Mouse (Mus musculus): ENCODE data around the gene Tsen54.

DNA sequence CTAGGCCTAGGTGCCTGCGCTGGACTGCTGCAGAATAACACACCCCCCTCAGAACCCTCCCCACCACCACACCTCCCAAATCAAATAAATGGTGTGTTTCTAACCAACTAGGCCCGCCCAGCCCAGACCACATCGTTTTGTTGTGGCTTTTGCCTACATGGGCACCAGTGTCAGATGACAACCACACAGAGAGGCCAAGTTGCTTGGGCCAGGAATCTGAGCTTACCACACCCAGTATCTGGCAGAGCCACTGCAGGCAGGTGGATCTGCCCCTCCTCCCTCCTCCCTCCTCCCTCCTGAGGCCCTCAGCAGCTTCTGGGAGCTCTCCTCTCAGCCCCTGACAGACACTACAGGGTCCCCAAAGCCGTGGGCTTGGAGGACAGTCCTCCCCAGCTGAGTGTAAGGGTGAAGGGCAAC is 24.4 kb downstream of the Tsen54 start:
- TF ChIP-seq POLR2A (IDR thresholded peaks at IDR 0.05; ENCODE audit: low read depth, low read length), result no peak
- TF ChIP-seq CTCF (IDR thresholded peaks at IDR 0.05; ENCODE audit: borderline replicate concordance, insufficient read depth, low read length), result no peak

All from embryonic fibroblast, embryonic 13.5 days (primary cell).